ENCODE assay signal across 8 mouse cellular contexts in the genomic region with DNA sequence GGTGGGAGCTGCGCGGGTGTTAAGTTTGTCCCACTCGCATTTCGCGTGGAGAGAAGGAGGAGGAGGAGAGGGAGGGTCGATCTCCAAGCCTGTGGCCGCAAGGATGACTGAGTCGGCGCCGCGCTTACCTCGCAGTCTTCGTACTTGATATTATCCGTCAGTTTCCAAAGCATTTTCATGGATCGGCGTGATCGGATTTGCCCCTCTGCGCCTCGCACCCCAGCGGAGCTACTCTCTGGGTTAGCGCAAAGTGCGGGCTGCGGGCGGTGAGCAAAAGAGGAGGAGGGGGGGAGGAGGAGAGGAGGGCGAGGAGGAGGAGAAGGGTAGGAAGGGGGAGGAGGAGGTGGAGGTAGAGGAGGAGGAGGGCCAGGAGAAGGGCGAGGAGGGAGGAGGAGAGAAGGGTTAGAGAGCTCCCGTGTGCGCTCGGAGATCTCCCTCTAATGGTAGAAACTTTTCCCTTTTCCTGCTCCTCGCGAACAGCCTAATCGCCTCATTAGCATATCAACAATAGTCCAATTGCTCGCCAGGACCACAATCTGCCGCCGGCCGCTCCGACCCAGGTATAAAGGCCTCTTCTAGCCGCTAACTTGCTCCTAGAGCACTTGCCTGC. TPM values are rescaled to one million over a fixed set of nuclear protein-coding genes. Genes with fewer than 3 reads are reported as not detected.
DNase-seq lines count a peak whose midpoint lies in the region; ATAC-seq and TF ChIP-seq lines count a peak whose summit lies in the region.

No protein-coding gene starts in this region.

- peaks cover 39% of the 10 kb centered on the region for H3K9me3 ChIP-seq in G1E (replicated peaks)
- no peaks in the 10 kb centered on the region for H3K9me3 ChIP-seq in forebrain, embryonic 16.5 days (ENCODE audit: control insufficient read depth, low read length)
- H3K9me3 ChIP-seq in liver, embryonic 15.5 days (replicated peaks), result no peaks in the 10 kb centered on the region

- H3K27me3 ChIP-seq in G1E (ENCODE audit: insufficient read depth, low read length), result peaks cover 85% of the 10 kb centered on the region
- H3K27me3 ChIP-seq in forebrain, embryonic 16.5 days (replicated peaks; ENCODE audit: control insufficient read depth, insufficient read depth, low read length), result peaks cover 58% of the 10 kb centered on the region
- H3K27me3 ChIP-seq in liver, embryonic 15.5 days, result peaks cover 100% of the 10 kb centered on the region

- H3K36me3 ChIP-seq in G1E (replicated peaks), result no peaks in the 10 kb centered on the region
- H3K36me3 ChIP-seq in forebrain, embryonic 16.5 days (ENCODE audit: control insufficient read depth, insufficient read depth), result no peaks in the 10 kb centered on the region
- H3K36me3 ChIP-seq in liver, embryonic 15.5 days (replicated peaks), result no peaks in the 10 kb centered on the region

- no peak for ATAC-seq in G1E (ENCODE audit: extremely low read depth, insufficient number of reproducible peaks, low FRiP score, poor library complexity, severe bottlenecking)
- ATAC-seq in forebrain, embryonic 16.5 days, result peak; percentile 45
- ATAC-seq in liver, embryonic 15.5 days (ENCODE audit: insufficient read depth), result no peak

- DNase-seq in cerebellum, postnatal 14 days, result peak; percentile 36 to 47
- DNase-seq in cerebellum, postnatal 36 days, result no peak
- no peak for DNase-seq in G1E (ENCODE audit: low spot score)
- DNase-seq in yolk sac, embryonic 10.5 days (ENCODE audit: low spot score), result no peak
- no peak for DNase-seq in T-cell, adult 2 months (ENCODE audit: low spot score)
- no peak for DNase-seq in ovary, adult 18-20 months (ENCODE audit: low spot score)

- H3K4me1 ChIP-seq in G1E (ENCODE audit: insufficient read depth, low read depth, low read length), result peaks cover 16% of the 10 kb centered on the region
- peaks cover 37% of the 10 kb centered on the region for H3K4me1 ChIP-seq in forebrain, embryonic 16.5 days (replicated peaks; ENCODE audit: control insufficient read depth, insufficient read depth, low read length)
- peaks cover 11% of the 10 kb centered on the region for H3K4me1 ChIP-seq in liver, embryonic 15.5 days (replicated peaks)

- H3K4me2 ChIP-seq in forebrain, embryonic 16.5 days (ENCODE audit: low read length), result peak overlapping the region; percentile 43
- peak overlapping the region; percentile 43 for H3K4me2 ChIP-seq in liver, embryonic 15.5 days

- under 1% methylated on average over 34 of the region's 38 CpGs for WGBS in forebrain, embryonic 16.5 days
- under 1% methylated on average over 36 of the region's 38 CpGs for WGBS in liver, embryonic 15.5 days (ENCODE audit: insufficient replicate concordance)

- H3K27ac ChIP-seq in forebrain, embryonic 16.5 days (ENCODE audit: low read length), result no peak overlapping the region
- no peak overlapping the region for H3K27ac ChIP-seq in liver, embryonic 15.5 days (replicated peaks)

- TF ChIP-seq CTCF in G1E (IDR thresholded peaks at IDR 0.05; ENCODE audit: low read depth, low read length), result no peak

- no peak overlapping the region for H3K9ac ChIP-seq in forebrain, embryonic 16.5 days (replicated peaks; ENCODE audit: low read depth, low read length)
- no peak overlapping the region for H3K9ac ChIP-seq in liver, embryonic 15.5 days

- H3K4me3 ChIP-seq in G1E (ENCODE audit: low read depth, low read length), result peak overlapping the region; percentile 27; the same call in 1 of the 2 replicates
- peak overlapping the region; percentile 29 for H3K4me3 ChIP-seq in forebrain, embryonic 16.5 days (replicated peaks; ENCODE audit: low read length)
- peak overlapping the region; percentile 24 for H3K4me3 ChIP-seq in liver, embryonic 15.5 days (replicated peaks)

RNA-seq across cellular contexts. Expression of a gene that starts 4.5 kb away (rescaled TPM):
- total RNA-seq in G1E (2014; fragmentation: Nextera tagmentation) (6.8 and 11.0 TPM in 2 replicates), G1E (2017) (0.46 and 0.87 TPM in 2 replicates)
- polyA plus RNA-seq in G1E (2012), result 12.3 and 16.1 TPM in 2 replicates
- 0.41 and 0.55 TPM in 2 replicates for polyA plus RNA-seq in forebrain, embryonic 16.5 days (2015; fragmentation: Nextera tagmentation; extraction: Ambion mirVana)
- polyA plus RNA-seq in liver, embryonic 15.5 days (2015; fragmentation: Nextera tagmentation; extraction: Ambion mirVana), result not detected in 2 replicates

Comparison
In these comparisons a context has a peak if more than half of its experiments do, and no peak if none do; other contexts are left out.
1. DNase-seq: peak in cerebellum, postnatal 14 days (2 of 2); none in cerebellum, postnatal 36 days (0 of 2), G1E (single experiment), yolk sac, embryonic 10.5 days (single experiment), T-cell, adult 2 months (single experiment) and ovary, adult 18-20 months (single experiment).
2. Peak in every context shown above with its lines, with median percentiles within 50 percentile points of each other: H3K4me3 ChIP-seq.